Mouse (Mus musculus) spleen, postnatal 36 days (tissue): ENCODE measurements around the gene Ppfia4.

ENCODE experiments used
- DNase-seq, 2 experiments: peaks; one replicate each; pipeline ENCODE4 v3.0.0; 2022; ENCODE audit warnings: low spot score in 2 of 2, mixed read lengths in 1 of 2

Ppfia4 gene

GRCm38 (mm10) chr1:134298636-134299411 is 33.9 kb downstream of the Ppfia4 start:
- DNase-seq: peak in 1 of 2 experiments; percentile 10

- DNase-seq: no peak
Observed at GRCm38 (mm10) chr1:134297265-134297664, 35.5 kb downstream of the Ppfia4 start.

DNA sequence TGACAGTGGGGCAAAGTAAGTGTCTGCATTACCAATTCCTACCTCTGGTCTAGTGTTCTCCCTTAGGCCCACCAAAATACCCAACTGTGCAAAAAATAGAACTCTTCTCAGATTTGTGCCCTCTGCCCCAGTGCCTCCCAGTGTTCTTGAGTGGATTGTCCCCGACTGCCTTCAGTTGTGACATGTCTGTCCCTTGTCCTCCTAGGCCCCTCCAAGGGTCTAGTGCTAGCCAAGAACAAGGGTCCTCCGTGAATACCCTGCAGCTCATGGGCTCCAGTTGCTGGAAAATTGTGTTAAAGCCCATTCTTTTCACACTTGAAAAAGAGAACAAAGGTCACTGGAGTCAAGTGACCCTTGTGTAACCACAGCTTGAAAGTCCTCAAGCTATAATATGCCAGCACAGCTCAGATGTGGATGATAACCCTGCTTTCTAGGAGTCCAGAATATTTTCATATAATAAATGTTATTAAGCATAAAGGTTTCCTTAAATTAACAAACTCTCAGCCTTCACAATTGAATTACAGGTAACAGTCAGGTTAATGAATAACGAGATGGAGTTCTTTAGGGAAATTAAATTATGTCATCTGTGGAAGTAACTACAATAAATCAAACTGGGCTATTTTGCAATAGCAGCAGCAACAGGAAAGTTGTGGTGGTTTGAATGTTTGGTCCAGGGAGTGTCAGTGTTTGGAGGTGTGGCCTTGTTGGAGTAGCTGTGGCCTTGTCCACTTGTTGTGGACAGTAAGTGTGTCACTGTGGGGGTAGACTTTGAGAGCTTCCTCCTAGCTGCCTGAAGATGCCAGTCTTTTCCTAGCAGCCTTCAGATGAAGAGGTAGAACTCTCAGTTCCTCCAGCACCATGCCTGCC is 38.8 kb downstream of the Ppfia4 start:
- DNase-seq: no peak

DNA sequence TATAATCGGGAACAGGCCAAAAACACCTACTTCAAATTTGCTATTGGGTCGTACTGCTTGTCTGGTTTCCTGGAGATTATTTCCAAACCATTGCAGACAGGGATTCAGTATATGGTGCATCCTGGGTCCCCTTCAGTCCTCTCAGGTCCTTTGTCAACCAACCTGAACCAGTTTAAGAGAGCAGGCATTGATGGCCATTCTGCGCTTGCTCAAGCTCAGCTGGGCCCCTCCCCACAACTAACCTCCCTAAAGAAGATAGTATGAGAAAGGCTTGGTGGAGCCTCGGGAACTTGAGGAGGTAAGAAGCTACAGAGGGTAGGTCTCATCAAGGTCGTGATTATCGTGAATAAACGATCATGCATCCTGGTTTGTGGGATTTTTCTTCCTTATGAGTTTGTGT is 39.5 kb downstream of the Ppfia4 start:
- DNase-seq: no peak

DNA sequence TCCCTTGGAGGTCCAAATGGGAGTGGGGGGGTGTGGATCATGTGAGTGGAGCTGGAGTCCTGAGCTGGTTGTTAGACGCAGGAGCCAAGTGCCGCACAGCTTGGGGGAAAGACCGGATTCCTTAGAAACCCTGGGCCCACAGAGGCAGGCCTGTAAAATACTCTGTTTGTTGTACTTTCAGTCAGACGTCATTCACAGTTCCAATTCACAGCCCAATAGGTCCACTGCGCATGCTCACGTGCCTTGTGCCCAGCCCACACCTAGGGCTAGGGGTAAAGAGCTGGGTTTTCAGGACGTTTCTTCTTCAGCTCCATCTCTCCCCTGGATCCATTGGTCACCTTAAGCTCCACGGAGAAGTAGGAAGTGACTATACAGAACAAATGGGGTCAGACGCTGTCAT is 40.1 kb downstream of the Ppfia4 start:
- no peak for DNase-seq

- no peak for DNase-seq
Observed at GRCm38 (mm10) chr1:134292073-134292472, 40.7 kb downstream of the Ppfia4 start.

GRCm38 (mm10) chr1:134291555-134291954 is 41.2 kb downstream of the Ppfia4 start:
- no peak for DNase-seq

- DNase-seq: no peak
Observed at GRCm38 (mm10) chr1:134290909-134291308, 41.8 kb downstream of the Ppfia4 start.

GRCm38 (mm10) chr1:134290300-134290699 is 42.4 kb downstream of the Ppfia4 start:
- no peak for DNase-seq

DNA sequence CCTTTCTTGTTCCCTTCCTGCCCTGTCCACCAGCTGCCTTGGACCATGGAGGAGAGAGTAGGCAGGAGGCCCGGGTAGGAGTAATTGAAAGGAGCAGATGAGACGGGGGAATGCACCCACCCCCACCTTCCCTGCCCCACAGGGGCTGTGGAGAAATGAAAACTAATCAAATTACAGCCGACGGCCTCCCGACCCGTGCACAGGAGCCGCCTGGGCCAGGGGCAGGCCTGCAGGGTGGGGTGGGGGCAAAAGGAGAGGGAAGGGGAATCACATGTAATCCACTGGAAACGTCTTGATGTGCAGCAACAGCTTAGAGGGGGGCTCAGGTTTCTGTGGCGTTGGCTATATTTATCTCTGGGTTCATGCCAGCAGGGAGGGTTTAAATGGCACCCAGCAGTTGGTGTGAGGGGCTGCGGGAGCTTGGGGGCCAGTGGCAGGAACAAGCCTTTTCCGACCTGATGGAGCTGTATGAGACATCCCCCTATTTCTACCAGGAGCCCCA is 43.1 kb downstream of the Ppfia4 start, which contains the start of gene Myog:
Myog (plus strand) TSS at position 392 of the 502 bp plus-strand sequence.
- DNase-seq: no peak

DNA sequence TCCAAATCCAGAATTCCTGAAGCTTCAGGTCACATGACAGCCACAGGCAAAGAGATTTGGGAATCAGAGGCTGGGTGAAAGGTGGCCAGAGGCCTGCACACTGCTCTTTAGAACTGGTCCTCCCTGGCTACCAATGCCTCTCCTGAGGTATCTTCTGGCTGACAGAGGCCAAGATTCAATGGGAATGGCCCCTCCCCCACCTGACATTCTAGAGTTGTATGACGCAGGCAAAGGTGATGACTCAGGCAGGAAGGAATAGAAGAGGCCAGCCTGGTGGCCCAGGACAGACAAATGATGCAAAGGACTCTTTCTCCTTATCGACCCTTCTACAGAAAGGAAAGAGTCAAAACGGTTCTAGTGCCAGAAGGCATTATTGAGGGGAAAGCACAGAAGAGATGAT is 44.5 kb downstream of the Ppfia4 start:
- no peak for DNase-seq

DNA sequence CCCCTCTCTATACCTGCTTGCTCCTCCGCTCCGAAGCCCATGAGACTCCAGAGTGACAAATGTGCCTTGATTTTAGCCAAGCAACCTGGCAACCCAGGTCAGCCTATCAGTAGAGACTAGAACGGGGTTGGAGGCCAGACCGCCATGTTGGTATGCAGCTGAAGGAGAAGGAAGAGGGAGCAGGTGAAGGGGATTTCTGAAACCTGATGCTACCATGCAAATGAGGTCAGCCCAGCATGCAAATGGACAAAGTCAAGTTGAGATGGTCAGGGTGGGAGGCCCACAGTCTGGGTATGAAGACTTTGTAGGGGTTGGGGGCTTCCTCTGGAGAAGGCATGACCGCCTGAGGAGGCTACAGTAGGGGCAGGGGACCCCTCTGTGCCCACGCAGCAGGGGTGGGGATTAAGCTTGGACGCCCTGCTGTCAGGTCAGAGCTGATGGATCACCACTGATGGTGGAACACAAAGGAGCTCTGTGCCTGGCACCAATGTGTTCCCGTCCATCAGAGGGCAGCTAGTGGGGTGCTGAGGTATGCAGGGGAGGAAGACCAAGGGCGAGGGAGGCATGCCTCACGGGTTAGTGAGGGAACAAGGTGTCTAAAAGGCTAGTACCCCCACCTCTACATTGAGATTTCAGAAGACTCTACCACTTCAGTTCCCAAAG is 47.1 kb downstream of the Ppfia4 start:
- no peak for DNase-seq

DNA sequence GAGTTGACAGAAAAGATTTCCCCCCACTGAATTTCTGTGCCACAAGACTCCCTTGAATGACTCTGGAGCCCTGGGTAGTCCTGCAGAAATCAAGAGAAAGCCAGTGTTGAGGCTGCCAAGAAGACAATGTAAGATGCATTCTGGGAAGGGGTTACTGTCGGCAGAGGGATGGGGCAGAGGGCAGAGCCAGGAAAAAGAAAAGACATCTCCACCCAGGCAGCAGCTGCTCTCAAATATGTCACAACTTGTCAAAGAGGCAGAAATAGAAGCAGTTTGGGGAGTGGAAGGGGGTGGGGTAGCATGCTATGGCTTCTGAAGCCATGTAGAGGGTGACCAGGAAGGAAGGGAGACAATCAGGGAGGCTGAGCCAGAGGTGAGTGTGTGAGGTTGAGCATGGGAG is 49.6 kb downstream of the Ppfia4 start:
- no peak for DNase-seq

GRCm38 (mm10) chr1:134282342-134282741 is 50.4 kb downstream of the Ppfia4 start:
- DNase-seq: no peak

DNA sequence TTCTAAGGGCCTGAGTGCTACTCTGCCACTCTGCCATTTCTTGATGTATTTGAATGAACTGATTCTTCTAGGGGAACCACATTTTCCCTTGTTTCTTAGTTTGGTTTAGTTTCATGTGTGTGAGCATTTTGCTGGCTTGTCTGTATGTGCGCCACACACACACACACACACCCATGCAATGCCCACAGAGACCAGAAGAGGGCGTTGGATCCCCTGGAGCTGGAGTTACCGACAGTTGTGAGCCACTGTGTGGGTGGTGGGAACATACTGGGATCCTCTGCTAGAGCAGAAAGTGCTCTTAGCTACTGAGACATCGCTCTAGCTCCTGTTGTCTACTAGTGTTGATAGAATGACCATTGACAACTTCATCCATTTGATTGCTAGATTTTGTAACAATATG is 51.2 kb downstream of the Ppfia4 start:
- DNase-seq: no peak

DNA sequence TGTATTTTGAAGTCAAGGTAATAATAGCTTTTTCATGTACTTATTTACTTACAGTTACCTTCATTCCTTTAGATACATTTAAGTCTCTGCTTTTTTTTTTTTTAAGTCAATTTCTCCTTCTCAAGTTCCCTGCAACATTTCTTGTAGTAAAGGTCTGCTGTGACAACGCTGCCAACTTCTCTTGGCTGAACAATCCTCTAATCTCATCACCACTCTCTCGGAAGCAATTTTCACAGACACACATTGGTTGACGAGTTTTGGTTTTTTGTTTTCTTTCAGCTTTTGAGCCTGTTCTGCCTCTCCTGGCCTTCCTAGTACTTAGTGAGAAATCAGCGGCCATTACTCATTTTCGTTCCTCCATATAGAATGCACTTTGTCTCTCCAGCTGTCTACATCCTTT is 52.6 kb downstream of the Ppfia4 start:
- DNase-seq: no peak

DNA sequence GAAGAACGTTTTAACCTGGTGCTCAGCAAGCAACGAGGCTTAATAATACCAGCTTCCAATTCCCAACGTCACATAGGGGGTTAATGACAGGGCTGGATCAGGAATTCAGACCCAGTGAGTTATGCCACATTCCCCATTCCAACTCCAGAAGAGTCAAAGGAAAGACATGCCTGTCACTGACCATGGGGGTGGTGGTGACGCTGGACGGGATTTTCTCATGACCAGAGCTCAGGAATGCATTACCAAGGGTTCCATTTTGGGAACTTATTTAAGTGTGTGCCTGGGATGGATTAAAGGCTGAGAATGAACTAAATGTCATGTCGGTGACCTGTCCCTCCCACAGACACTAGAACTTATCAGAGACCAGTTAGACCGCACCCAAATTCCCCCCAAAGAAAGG is 55.9 kb downstream of the Ppfia4 start:
- DNase-seq: no peak

DNA sequence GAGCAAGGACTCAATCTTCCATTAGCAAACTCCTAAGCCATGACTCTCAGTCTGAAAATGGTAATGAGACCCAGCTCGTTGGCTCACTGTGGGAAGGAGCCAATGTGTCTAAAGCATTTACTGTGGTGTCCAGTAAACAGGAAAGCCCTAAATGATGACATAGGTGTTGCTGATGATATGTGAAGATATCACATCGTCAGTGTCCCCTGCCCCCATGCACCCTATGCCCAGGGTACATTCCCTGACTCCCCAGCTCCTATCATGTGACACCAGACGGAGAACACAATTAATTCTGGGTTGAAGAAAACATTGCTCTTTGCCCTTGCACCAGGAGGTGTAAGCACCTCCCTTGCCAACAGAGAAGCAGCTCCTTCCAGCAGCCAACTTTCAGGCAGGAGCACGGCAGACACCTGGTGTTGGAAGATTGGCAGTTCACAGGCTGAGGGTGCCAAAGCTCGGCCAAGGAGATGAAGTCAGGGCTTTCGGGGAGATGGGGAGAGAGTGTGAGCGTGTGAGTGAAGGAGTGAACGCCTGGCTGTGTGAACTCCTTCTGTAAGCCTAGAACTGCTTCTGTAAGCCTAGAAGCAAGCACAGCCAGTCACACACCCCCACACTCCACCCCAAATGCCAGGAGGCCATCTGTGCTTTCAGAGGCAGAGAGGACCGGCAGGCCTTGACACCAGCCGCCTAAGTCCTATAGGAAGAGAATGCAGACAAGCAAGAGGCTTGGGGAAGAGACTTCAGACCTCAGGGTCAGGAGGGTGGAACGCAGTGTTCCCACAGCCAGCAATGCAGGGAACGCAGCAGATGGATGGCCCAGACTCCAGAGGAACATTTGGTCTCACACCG is 56.9 kb downstream of the Ppfia4 start:
- DNase-seq: no peak

GRCm38 (mm10) chr1:134274483-134274920 is 58.2 kb downstream of the Ppfia4 start:
- no peak for DNase-seq

GRCm38 (mm10) chr1:134273493-134274395 is 59.0 kb downstream of the Ppfia4 start:
- DNase-seq: no peak
